9 mouse cellular contexts compared by ENCODE assay signal in the genomic region with DNA sequence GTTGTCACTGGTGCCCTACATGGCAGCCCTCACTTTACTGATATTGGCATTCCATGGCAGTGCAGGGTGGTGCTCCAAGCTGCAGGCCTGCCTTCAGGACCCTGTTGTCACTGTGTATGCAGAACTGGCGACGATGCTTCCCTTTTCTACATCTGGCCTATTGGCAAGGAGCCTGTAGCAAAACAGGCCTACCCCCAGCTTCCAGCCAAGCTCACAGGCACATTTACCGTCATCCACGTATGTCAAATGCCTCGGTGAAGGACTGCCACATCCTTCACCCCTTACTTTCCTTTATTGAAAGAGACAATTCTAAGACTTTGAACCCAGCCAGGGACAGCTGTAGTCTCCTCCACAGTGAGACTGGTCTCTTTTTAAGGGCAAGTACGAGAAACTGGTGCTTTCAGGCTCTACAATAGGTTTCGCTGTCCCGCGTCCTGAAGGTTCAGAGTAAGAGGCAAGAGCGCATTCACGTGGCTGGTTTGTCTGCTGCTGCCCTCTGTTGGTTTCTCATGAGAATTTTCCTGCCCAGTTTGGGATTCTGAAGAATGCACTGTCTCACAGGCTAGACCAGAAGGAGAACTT.
DNase-seq lines count a peak whose midpoint lies in the region; ATAC-seq and TF ChIP-seq lines count a peak whose summit lies in the region.
"Had no signal": no experiment of that assay in that cellular context is flagged by ENCODE, and none has a peak within 500 bp of the region (broad histone marks: within the 10 kb centered on the region; RNA-seq: fewer than 3 reads in every experiment).

No protein-coding gene starts in this region.

- no peaks in the 10 kb centered on the region; the same call in 1 of the 2 replicates for H3K27me3 ChIP-seq in embryonic facial prominence, embryonic 14.5 days (replicated peaks; ENCODE audit: control insufficient read depth, insufficient read depth, low read length)
- H3K27me3 ChIP-seq in hindbrain, embryonic 14.5 days (ENCODE audit: control insufficient read depth, insufficient read depth, low read length), result no peaks in the 10 kb centered on the region
- H3K27me3 ChIP-seq in small intestine, adult 2 months (ENCODE audit: control insufficient read depth, insufficient read depth, low read length), result no peaks in the 10 kb centered on the region

- DNase-seq in MN1 (ENCODE audit: low spot score), result peak; percentile 14
- DNase-seq in adrenal gland, postnatal 25 days, result peak; percentile 36
- DNase-seq in embryonic facial prominence, embryonic 14.5 days (ENCODE audit: low spot score), result peak; percentile 91
- DNase-seq in hindbrain, embryonic 14.5 days (ENCODE audit: low spot score), result peak; percentile 76
- peak; percentile 41 for DNase-seq in layer of hippocampus, adult 9-10 months (ENCODE audit: low spot score)
- DNase-seq in lung, postnatal 36 days, result peak; percentile 30

- H3K4me1 ChIP-seq in embryonic facial prominence, embryonic 14.5 days (ENCODE audit: control insufficient read depth, insufficient read depth, low read length), result no peaks in the 10 kb centered on the region
- H3K4me1 ChIP-seq in hindbrain, embryonic 14.5 days (replicated peaks; ENCODE audit: control insufficient read depth, insufficient read depth, low read length), result 0 out of 2 replicates have a peak, but pooled peaks cover 3% of the 10 kb centered on the region
- no peaks in the 10 kb centered on the region for H3K4me1 ChIP-seq in small intestine, adult 2 months (ENCODE audit: control insufficient read depth, insufficient read depth, insufficient read length, low read length)
- H3K4me1 ChIP-seq: embryonic facial prominence, embryonic 12.5 days had no signal

- peak; percentile 33; the same call in 1 of the 2 replicates for TF ChIP-seq CTCF in small intestine, adult 2 months (IDR thresholded peaks at IDR 0.05; ENCODE audit: extremely low read depth, insufficient read length, insufficient replicate concordance, low read depth, low read length)

- H3K9ac ChIP-seq in embryonic facial prominence, embryonic 14.5 days (ENCODE audit: low read depth, low read length), result no peak overlapping the region
- H3K9ac ChIP-seq in hindbrain, embryonic 14.5 days, result no peak overlapping the region
- H3K9ac ChIP-seq: embryonic facial prominence, embryonic 12.5 days had no signal

- peak overlapping the region; percentile 33; the same call in 1 of the 2 replicates for H3K4me2 ChIP-seq in embryonic facial prominence, embryonic 14.5 days (ENCODE audit: low read depth, low read length)
- H3K4me2 ChIP-seq in hindbrain, embryonic 14.5 days (replicated peaks), result peak overlapping the region; percentile 33
- H3K4me2 ChIP-seq: embryonic facial prominence, embryonic 12.5 days had no signal

- H3K36me3 ChIP-seq in embryonic facial prominence, embryonic 14.5 days (ENCODE audit: control insufficient read depth, insufficient read depth, low read length), result no peaks in the 10 kb centered on the region
- H3K36me3 ChIP-seq in hindbrain, embryonic 14.5 days (replicated peaks; ENCODE audit: control insufficient read depth, insufficient read depth), result peaks cover 25% of the 10 kb centered on the region
- H3K36me3 ChIP-seq in small intestine, adult 2 months (ENCODE audit: control insufficient read depth, insufficient read depth, low read length), result no peaks in the 10 kb centered on the region
- H3K36me3 ChIP-seq: embryonic facial prominence, embryonic 12.5 days had no signal

- no peak overlapping the region for H3K4me3 ChIP-seq in embryonic facial prominence, embryonic 14.5 days (ENCODE audit: low read depth, low read length)
- no peak overlapping the region for H3K4me3 ChIP-seq in hindbrain, embryonic 14.5 days (replicated peaks; ENCODE audit: low read length)
- H3K4me3 ChIP-seq in small intestine, adult 2 months (ENCODE audit: low read depth, low read length), result no peak overlapping the region
- H3K4me3 ChIP-seq: embryonic facial prominence, embryonic 12.5 days had no signal

- no peak for TF ChIP-seq POLR2A in small intestine, adult 2 months (IDR thresholded peaks at IDR 0.05; ENCODE audit: low read depth, low read length)

- H3K27ac ChIP-seq in embryonic facial prominence, embryonic 14.5 days (replicated peaks; ENCODE audit: low read depth, low read length), result no peak overlapping the region
- H3K27ac ChIP-seq in hindbrain, embryonic 14.5 days, result no peak overlapping the region
- H3K27ac ChIP-seq in small intestine, adult 2 months (ENCODE audit: insufficient read depth, low read depth, low read length), result no peak overlapping the region
- H3K27ac ChIP-seq: embryonic facial prominence, embryonic 12.5 days had no signal

- ATAC-seq in embryonic facial prominence, embryonic 14.5 days (ENCODE audit: low read depth), result peak; percentile 51
- ATAC-seq in hindbrain, embryonic 14.5 days (ENCODE audit: low FRiP score), result peak; percentile 58; the same call in 1 of the 2 replicates
- ATAC-seq in CD4-positive, CD25-positive, alpha-beta regulatory T cell, adult 4 months, result no peak

- H3K9me3 ChIP-seq in embryonic facial prominence, embryonic 14.5 days (ENCODE audit: control insufficient read depth, low read length), result no peaks in the 10 kb centered on the region
- H3K9me3 ChIP-seq in hindbrain, embryonic 14.5 days (ENCODE audit: control insufficient read depth, low read length), result no peaks in the 10 kb centered on the region
- H3K9me3 ChIP-seq: embryonic facial prominence, embryonic 12.5 days had no signal

- 9% methylated on average over 11 of the region's 11 CpGs for WGBS in embryonic facial prominence, embryonic 14.5 days
- 10% methylated on average over 11 of the region's 11 CpGs for WGBS in hindbrain, embryonic 14.5 days
- 16% methylated on average over 11 of the region's 11 CpGs for WGBS in small intestine, adult 2 months

Comparison
In these comparisons a context has a peak if more than half of its experiments do, and no peak if none do; other contexts are left out.
1. DNase-seq: peak in every context shown above with its lines; median percentile 91 in embryonic facial prominence, embryonic 14.5 days; 76 in hindbrain, embryonic 14.5 days; 41 in layer of hippocampus, adult 9-10 months; 36 in adrenal gland, postnatal 25 days; 30 in lung, postnatal 36 days; 14 in MN1.